Mouse (Mus musculus): ENCODE measurements around the gene Ccdc121. TPM values are rescaled to one million over a fixed set of nuclear protein-coding genes. Genes with fewer than 3 reads are reported as not detected.
"Not testable (repeated sequence)": the region's sequence is repeated elsewhere in the genome, so short reads cannot be mapped to it uniquely, and the experiment has no call there.

The Ccdc121 gene
- total RNA-seq, 2 experiments from 2014 or later: not detected

DNA sequence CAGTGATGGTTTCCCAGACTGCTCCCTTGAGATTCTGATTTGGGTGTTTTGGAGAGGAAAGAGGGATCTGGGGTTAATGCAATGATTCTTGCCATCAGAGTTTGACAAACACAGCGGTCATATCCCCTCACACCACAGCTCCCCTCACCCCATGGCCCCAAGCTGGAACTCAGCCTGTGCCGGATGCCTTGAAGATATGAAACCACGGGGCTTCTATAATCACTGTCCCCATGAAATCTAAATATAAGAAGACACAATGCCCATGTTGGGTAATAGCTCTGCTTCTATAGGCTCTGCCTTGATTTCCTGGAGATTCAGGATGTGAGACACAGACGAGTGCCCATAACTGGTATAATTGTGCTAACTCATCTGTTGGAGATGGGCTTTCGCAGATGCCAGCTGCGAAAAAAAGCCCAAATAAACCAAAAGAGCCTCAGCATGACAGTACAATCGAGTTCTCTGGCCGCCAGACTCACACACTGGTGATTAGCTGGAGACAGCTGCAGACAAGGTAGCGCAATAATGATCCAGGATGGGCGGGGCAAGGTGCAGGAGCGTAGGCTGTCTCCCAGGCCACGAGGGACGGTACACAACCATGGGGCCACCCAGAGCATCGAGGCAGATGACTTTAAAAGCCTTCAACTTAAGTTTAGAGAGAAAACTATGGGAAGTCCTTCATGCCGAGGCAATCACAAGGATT, 1.3 kb upstream of the Ccdc121 start:
- DNase-seq: no peak
- intact Hi-C loops (cut with DNase I): no loop called here

DNA sequence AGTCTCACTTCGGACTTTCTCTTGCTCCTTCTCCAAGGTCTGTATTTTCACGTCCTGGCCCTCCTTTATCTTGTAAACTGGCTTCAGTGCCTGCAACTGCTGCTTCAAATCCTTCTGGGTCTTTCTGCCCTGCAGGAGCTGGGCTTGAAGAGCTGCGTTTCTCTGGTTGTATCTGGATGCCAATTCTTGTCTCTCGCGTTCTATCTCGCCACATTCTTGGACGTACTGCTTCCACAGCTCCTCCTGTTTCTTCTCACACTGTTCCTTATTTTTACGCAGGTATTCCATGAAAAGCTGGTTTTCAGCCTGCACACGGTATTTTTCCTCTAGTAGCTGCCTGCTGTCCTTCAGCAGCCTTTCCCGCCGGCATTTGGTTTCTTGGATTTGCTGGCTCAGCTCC, 396 bp downstream of the Ccdc121 start:
- DNase-seq; intact Hi-C loops (cut with DNase I): not testable (repeated sequence)

DNA sequence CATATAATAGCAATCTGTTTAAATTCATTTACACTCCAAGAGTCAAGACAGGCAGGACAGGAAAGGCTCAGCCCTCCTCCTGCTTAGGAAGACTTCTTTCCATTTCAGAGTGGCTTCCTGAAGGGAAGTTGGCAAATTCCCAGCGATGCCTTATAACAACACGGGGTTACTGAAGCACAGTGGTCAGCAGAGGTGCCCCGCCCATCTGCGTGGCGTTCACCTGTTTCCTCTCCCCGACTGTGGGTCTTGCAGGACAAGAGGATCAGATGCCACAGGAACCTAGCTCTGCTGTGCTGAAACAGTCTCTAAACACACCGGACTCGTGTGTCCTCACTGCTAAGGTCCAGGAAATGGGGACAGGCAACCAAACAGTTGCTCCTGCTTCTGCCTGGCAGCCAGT, 5.9 kb downstream of the Ccdc121 start:
- no peak for DNase-seq
- intact Hi-C loops (cut with DNase I): no loop called here

DNA sequence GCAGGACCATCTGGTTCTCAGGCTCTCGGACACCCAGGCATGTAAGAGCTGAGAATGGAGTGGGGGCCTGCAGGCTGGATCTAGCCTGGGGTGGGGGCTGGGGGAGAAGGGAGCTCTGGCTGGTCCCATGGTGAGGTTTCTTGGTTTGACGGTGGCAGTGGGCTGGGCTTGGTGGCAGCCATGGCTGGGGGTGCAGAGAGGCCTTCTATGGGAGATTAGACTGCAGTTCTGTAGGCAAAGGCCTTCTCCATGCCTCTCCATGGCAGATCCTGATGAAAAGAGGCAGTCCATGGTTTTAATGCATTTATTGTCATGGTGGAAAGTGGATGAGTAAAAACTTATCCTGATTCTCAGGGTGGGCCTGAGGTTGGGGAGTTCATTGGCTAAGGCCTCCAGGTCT, 7.8 kb downstream of the Ccdc121 start:
- no peak for DNase-seq
- intact Hi-C loops (cut with DNase I): no loop called here

DNA sequence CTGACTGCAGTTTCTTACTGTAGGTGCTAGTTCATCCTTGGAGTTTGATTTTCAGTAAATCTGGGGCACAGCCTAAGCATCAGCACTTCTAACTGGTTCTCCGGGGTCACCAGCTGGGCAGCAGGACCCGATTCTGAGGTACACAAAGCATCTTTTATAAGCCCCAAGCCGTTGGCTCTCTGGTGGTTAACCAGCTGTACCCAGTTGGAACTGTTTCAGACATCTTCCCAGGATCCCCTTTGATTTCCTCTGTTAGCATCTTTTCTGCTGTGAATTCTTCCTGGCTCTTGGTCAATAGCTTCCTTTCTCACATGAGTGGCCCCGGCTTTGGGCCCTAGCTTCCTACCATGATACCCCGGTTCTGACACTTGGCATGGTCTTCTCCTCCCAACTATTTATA, 26.6 kb downstream of the Ccdc121 start:
- intact Hi-C loops (cut with DNase I): no loop called here
- no peak for DNase-seq

DNA sequence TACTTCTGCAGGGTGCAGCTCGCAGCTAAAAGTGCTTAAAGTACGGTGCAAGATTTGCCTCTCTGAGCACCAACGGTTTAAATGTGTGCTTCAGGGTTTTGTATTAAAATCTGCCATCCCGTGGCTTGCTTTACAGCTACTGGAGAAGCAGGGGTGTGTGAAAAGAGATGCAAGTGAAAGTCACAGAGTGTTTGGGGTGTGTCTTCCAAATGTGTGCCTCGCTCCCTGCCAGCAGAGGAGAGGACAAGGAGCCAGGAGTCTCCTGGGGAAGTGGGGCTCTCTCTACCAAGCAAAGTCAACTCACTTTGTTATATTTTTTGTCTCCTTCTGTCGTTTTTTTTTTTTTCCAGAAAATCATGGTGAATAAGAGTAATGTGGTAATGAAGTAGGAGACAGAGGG, 34.7 kb downstream of the Ccdc121 start:
- no peak for DNase-seq
- intact Hi-C loops (cut with DNase I): no loop called here

DNA sequence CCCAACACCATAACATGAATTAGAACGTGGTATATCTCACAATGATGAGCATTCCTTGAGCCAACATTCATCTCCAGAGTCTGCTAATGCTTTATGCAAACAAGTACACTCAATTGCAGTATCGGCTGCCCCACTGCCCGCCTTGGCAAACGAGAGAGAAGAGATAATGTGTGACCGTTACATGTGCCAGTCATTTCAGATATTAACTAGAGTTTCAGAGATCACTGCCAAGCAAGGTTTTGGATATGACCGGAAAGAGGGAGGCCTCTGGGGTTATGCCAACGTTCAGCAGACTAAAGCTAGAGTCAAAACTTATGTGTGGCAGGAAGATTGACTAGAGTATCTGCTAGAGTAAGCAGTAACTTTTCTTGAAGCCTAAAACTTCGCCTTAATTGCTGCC, 35.1 kb downstream of the Ccdc121 start:
- no peak for DNase-seq
- intact Hi-C loops (cut with DNase I): no loop called here

DNA sequence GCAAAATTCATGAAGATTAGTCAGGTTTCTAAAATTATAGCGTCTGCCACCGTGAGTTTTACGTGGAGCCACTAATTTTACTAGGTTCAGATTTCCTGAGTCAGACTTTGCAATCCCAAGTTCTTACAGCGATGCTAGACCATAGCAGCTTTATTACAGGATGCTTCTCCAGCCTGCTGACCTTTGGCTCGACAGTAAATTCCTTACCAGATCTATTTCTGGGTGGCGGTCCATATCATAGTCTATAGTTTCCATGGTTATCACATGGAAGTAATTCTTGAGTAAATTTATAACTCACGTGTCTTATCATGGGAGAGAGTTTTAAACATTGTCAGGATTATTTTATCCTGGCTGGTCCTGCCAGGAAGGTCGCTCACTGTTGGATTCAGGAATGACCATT, 41.8 kb downstream of the Ccdc121 start:
- intact Hi-C loops (cut with DNase I): loop anchor here (5.0 kb wide), 1 partner anchor 78 kb away; no protein-coding TSS in a partner anchor

DNA sequence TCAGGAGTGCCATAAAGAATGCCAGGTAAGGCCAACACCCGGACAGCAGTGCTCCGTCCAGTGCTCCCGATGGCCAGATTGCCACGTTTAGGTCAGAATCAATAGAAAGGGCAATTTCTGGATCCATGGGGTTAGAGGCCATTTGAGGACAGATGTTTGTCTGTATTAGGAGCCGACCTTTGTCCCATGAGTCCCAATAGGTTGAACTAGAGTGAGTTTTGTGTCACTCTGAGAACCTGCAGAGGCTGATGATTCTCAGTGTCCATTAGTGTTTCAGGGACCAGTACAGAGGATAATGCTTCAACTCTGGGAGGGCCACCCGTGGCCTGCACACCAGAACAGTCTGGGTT, 44.0 kb downstream of the Ccdc121 start:
- no peak for DNase-seq
- intact Hi-C loops (cut with DNase I): loop anchor here (5.0 kb wide), 1 partner anchor 80 kb away; no protein-coding TSS in a partner anchor

More for the DNA sequence above, 41.8 kb downstream of the Ccdc121 start:
- DNase-seq: no peak

DNA sequence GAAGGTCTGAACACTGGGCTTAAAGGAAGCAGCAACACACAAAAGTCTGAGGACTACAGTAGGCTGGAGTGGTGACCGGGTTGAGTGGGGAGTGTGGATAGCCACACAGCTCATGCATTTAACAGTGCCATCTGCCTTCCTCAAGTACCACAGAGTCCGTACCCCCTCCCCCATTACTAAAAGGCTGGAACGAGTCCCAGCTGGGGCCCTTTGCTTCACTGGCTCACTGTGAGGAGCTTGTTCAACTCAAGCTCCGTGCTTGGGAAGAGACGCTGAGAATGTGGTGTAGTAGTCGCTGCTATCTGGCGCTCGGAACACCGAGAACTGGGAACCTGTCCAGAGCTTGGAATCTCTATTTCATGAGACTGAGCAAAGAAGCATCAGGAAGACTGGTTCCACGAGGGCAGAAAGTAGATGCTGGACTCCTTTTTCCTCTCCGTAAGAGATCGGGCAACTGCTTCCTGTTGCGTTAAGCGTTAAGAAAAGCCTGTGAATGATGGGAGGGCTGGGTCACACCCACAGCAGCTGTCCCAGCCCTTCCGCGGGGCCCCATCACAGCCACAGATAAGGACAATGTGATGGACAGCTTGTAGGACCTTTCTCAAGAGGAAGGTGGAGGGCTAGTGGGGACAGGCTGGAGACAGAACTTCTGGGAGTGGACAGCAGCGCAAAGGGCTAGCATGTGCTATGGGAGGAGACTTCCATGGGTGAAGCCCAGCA, 44.5 kb downstream of the Ccdc121 start:
- DNase-seq: no peak
- intact Hi-C loops (cut with DNase I): loop anchor here (5.0 kb wide), 1 partner anchor 81 kb away; no protein-coding TSS in a partner anchor

DNA sequence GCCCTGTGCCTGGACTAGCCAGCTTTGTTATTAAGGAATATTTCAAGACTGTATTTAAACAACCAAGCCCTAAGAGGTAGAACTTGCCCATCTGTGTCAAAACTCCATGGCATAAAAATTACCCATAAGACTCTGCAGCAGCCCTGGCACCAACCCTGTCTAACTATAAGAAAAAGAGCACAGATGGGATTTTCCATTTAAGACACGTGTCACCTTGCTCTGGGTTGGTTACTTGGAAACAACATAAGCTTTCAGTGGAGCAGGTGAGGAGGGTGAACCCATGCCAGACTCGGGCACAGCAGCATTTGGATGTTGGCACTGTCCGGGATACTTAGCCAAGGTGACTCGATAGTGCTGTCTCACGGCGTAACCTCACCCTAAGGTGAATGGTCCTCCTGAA, 45.2 kb downstream of the Ccdc121 start:
- DNase-seq: no peak
- intact Hi-C loops (cut with DNase I): loop anchor here (5.0 kb wide), 1 partner anchor 81 kb away; no protein-coding TSS in a partner anchor

DNA sequence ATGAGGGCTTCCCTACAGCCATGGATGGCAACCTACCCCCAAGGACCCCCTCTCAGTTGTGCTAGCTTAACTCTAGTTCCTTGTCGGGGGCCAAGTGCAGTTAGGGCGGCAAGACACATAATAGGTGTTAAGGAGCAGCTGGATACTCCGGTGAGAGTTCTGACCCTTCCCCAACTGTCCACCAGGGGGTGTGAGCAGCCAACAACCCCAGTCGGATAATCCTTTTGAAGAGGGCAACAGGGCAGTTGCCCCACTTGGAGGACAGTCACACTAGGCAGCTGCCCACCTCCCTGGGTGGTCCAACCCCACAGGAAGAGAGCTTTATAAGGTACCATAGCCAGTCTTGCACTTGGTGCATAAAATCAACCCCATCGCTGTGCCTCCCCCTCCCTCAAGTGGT, 46.2 kb downstream of the Ccdc121 start:
- intact Hi-C loops (cut with DNase I): loop anchor here (5.0 kb wide), 1 partner anchor 82 kb away; no protein-coding TSS in a partner anchor
- DNase-seq: no peak

DNA sequence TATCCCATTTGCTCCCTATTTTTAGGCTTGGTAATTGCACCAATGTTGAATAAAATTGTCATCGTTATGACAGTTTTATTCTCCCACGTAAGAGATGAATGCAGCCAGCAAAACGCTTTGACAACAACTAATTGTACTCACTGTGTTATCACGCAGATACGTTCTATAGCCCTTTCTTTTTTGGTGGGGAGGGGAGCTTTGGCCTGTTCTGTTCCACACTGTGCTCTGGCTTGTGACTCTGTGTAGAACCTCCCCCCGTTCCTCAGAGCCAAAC, 48.4 kb downstream of the Ccdc121 start:
- DNase-seq: no peak
- intact Hi-C loops (cut with DNase I): no loop called here

DNA sequence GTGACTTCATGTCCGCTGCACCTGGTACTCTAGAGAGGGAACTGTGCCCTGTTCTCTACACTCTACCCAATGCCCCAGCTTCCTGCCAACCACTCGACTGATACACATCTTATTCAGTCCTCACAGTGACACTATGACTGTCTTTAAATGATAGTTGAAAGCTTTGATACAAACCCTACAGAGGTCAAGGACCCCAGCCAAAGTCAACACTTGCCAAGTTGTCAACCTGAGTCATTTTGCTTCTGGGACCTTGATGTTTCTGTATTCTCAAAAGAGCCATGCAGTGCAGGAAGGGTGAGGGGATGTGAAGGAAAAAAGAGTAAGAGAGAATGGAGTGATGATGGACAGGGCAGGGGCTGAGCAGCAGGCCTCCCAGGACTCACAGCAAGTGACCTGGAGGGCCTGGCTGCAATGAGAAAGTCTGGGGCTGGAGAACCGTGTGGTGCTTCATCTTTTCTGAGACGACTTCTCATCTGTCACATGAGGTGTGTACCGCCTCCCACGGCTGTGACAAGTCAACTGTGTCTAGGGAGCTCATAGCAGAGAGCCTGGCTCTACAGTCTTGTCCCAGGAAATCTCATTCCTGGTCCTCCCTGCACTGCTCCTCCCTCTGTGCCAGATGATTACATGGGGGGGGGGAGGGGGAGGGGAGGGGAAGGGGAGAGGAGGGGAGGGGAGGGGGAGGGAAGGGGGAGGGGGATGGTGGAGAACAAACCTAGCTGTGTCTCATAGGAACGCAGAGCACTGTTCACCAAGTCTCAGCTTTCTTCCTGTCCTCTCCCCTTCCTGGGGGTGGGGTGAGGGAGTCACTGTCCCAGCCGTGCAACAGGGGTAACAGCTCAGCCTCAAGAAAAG, 49.0 kb downstream of the Ccdc121 start:
- intact Hi-C loops (cut with DNase I): no loop called here
- DNase-seq: no peak

DNA sequence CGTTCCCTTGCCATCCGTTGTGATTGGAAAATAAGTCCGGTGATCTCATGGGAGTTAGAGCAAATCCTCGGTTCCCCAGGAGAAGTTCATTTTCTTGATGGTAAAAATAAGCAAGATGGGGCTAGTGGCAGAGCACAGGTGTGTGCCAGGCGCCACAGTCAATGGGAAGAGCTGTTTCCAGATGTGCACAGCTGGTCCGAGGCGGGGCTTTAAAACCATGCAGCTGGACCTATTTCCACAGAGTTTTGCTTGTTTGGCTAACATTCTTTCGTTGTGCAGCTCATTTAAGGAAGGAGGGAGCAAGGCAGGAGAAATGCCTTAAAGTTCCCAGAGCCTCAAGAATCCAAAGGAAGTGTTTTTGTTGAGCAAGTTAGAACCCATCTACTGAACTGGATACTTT, 49.8 kb downstream of the Ccdc121 start:
- intact Hi-C loops (cut with DNase I): no loop called here
- no peak for DNase-seq

DNA sequence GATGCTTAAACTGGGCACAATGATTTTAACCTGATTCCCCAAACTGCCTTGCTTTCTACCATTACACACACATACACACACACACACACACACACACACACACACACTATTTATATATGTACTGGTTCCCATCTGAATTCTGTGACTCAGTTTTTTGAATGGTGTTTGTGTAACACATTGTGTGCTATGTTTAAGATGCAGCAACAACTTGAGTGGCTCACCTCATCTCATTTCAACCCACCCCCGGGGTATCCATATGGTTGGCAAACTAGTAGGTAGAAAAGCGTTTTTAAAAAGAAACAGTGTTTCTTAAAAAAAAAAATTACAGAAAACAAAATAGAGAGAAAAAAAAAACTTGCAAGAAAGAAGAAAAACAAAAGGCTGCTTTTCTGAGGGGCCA, 51.0 kb downstream of the Ccdc121 start:
- intact Hi-C loops (cut with DNase I): no loop called here
- DNase-seq: no peak

Other genes starting within 250 kb of the Ccdc121 start
- gene Cnih3, start 158.8 kb downstream of the Ccdc121 start, total RNA-seq (2021): not detected
- gene Dnah14, start 65.1 kb upstream of the Ccdc121 start, total RNA-seq (2021): under 1 TPM; 0.30 to 0.36 TPM

Data from gastrocnemius, postnatal 36 days (tissue).